Mouse (Mus musculus): ENCODE data around the gene Smyd1. TPM values are rescaled to one million over a fixed set of nuclear protein-coding genes. Genes with fewer than 3 reads are reported as not detected.

Gene Smyd1
- total and polyA plus RNA-seq, 3 experiments = 0.08 to 0.37 (median 0.08) TPM

DNA sequence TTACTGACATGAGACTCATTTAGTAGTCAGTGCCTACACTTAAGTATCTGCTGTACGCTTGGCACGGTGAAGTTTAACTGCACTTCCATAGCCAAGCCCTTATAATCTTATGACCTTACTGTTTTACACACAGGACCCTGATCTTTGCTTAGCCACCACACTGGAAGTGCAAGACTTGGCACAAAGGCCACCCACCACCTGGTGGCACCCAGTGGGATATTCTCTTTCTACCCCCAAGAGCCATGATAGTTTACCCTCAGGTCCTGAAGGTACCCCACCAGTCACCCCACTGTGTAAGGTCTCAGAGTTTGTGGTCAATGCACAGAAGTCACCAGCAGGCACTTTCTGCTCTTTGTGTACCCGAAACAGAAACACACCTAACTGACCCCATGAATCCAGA lies 29.2 kb upstream of the Smyd1 start:
- Histone ChIP-seq H3K9ac (ENCODE audit: insufficient read depth, low read depth) (no peak overlapping the region), H3K9me3 (replicated peaks; ENCODE audit: low read length) (peaks cover 3% of the 10 kb centered on the region), H3K4me1 (ENCODE audit: control insufficient read depth in 1 of 2, insufficient read depth in 2 of 2) (peaks cover 0 to 8% of the 10 kb centered on the region in 2 experiments; a peak in 1 of 4 replicates), H3K27me3 (replicated peaks) (no peaks in the 10 kb centered on the region), H3K36me3 (replicated peaks in 1 of 2; ENCODE audit: control insufficient read depth in 1 of 2, insufficient read depth in 1 of 2, low read length in 1 of 2) (no peaks in the 10 kb centered on the region), H3K79me2 (replicated peaks; ENCODE audit: control insufficient read depth, extremely low read depth, insufficient read depth, poor library complexity, severe bottlenecking) (no peaks in the 10 kb centered on the region), H3K4me2 (ENCODE audit: insufficient read depth, low read depth, poor library complexity, severe bottlenecking) (no peak overlapping the region), H3K27ac (ENCODE audit: insufficient read depth, low read depth) (no peak overlapping the region), H3K4me3 (replicated peaks in 1 of 3; ENCODE audit: low read depth in 2 of 3, low read length in 2 of 3, poor library complexity in 1 of 3) (no peak overlapping the region)
- dilution Hi-C loops (cut with MboI; ENCODE audit: extremely low pct_ligation_motif_present, extremely low pct_unique_long_range_greater_than_20kb, low sequenced_read_pairs) (no loop called here), in situ Hi-C loops (cut with MboI; ENCODE audit: low pct_ligation_motif_present, low pct_unique_long_range_greater_than_20kb, low sequenced_read_pairs) (no loop called here)
- TF ChIP-seq USF1 (IDR thresholded peaks at IDR 0.05; ENCODE audit: low read depth, low read length) (no peak), MYC (IDR thresholded peaks at IDR 0.05; ENCODE audit: low read depth, low read length) (no peak), GABPA (IDR thresholded peaks at IDR 0.05; ENCODE audit: insufficient replicate concordance, low read depth, low read length) (no peak), CTCF (conservative IDR thresholded peaks at IDR 0.05 in 1 of 2, IDR thresholded peaks at IDR 0.05 in 1 of 2; ENCODE audit: low read depth in 2 of 2, low read length in 2 of 2) (peak in 1 of 2 experiments; percentile 26; a peak in 2 of 4 replicates), POLR2A (IDR thresholded peaks at IDR 0.05; ENCODE audit: low read depth, low read length) (no peak), EP300 (IDR thresholded peaks at IDR 0.05; ENCODE audit: low read length) (no peak), MEF2A (IDR thresholded peaks at IDR 0.05; ENCODE audit: borderline replicate concordance, low read depth, low read length) (no peak), JUN (IDR thresholded peaks at IDR 0.05; ENCODE audit: insufficient read depth, low read depth, low read length) (no peak), SMC3 (IDR thresholded peaks at IDR 0.05; ENCODE audit: low read depth, low read length) (peak; percentile 22; the same call in 1 of the 2 replicates), KAT2A (IDR thresholded peaks at IDR 0.05; ENCODE audit: insufficient replicate concordance, low read length) (no peak), SIN3A (IDR thresholded peaks at IDR 0.05; ENCODE audit: low read length) (no peak)
- no peak for DNase-seq (ENCODE audit: extremely low read depth)

GRCm38 (mm10) chr6:71348006-71348405 lies 26.0 kb upstream of the Smyd1 start:
- Histone ChIP-seq H3K4me3 (replicated peaks in 1 of 3; ENCODE audit: low read depth in 2 of 3, low read length in 2 of 3, poor library complexity in 1 of 3) (no peak overlapping the region), H3K4me2 (ENCODE audit: insufficient read depth, low read depth, poor library complexity, severe bottlenecking) (no peak overlapping the region), H3K9me3 (replicated peaks; ENCODE audit: low read length) (peaks cover 3% of the 10 kb centered on the region), H3K27me3 (replicated peaks) (no peaks in the 10 kb centered on the region), H3K27ac (ENCODE audit: insufficient read depth, low read depth) (no peak overlapping the region), H3K36me3 (replicated peaks in 1 of 2; ENCODE audit: control insufficient read depth in 1 of 2, insufficient read depth in 1 of 2, low read length in 1 of 2) (no peaks in the 10 kb centered on the region), H3K4me1 (ENCODE audit: control insufficient read depth in 1 of 2, insufficient read depth in 2 of 2) (peaks cover 0 to 8% of the 10 kb centered on the region in 2 experiments; a peak in 1 of 4 replicates), H3K9ac (ENCODE audit: insufficient read depth, low read depth) (no peak overlapping the region), H3K79me2 (replicated peaks; ENCODE audit: control insufficient read depth, extremely low read depth, insufficient read depth, poor library complexity, severe bottlenecking) (no peaks in the 10 kb centered on the region)
- TF ChIP-seq CTCF (conservative IDR thresholded peaks at IDR 0.05 in 1 of 2, IDR thresholded peaks at IDR 0.05 in 1 of 2; ENCODE audit: low read depth in 2 of 2, low read length in 2 of 2) (0 out of 4 replicates have a peak, but pooled peaks of 1 of the 2 experiments have one; percentile 13), SIN3A (IDR thresholded peaks at IDR 0.05; ENCODE audit: low read length) (no peak)
- no peak for DNase-seq (ENCODE audit: extremely low read depth)
- dilution Hi-C loops (cut with MboI; ENCODE audit: extremely low pct_ligation_motif_present, extremely low pct_unique_long_range_greater_than_20kb, low sequenced_read_pairs) = no loop called here
- in situ Hi-C loops (cut with MboI; ENCODE audit: low pct_ligation_motif_present, low pct_unique_long_range_greater_than_20kb, low sequenced_read_pairs) = no loop called here

- Histone ChIP-seq H3K9ac (ENCODE audit: insufficient read depth, low read depth) (no peak overlapping the region), H3K79me2 (replicated peaks; ENCODE audit: control insufficient read depth, extremely low read depth, insufficient read depth, poor library complexity, severe bottlenecking) (no peaks in the 10 kb centered on the region), H3K4me1 (ENCODE audit: control insufficient read depth in 1 of 2, insufficient read depth in 2 of 2) (no peaks in the 10 kb centered on the region), H3K27me3 (replicated peaks) (no peaks in the 10 kb centered on the region), H3K36me3 (replicated peaks in 1 of 2; ENCODE audit: control insufficient read depth in 1 of 2, insufficient read depth in 1 of 2, low read length in 1 of 2) (no peaks in the 10 kb centered on the region), H3K27ac (ENCODE audit: insufficient read depth, low read depth) (no peak overlapping the region), H3K4me2 (ENCODE audit: insufficient read depth, low read depth, poor library complexity, severe bottlenecking) (no peak overlapping the region; the same call in 1 of the 2 replicates), H3K4me3 (replicated peaks in 1 of 3; ENCODE audit: low read depth in 2 of 3, low read length in 2 of 3, poor library complexity in 1 of 3) (no peak overlapping the region), H3K9me3 (replicated peaks; ENCODE audit: low read length) (no peaks in the 10 kb centered on the region)
- dilution Hi-C loops (cut with MboI; ENCODE audit: extremely low pct_ligation_motif_present, extremely low pct_unique_long_range_greater_than_20kb, low sequenced_read_pairs) (no loop called here), in situ Hi-C loops (cut with MboI; ENCODE audit: low pct_ligation_motif_present, low pct_unique_long_range_greater_than_20kb, low sequenced_read_pairs) (no loop called here)
- DNase-seq (ENCODE audit: extremely low read depth) = no peak
- TF ChIP-seq KAT2A (IDR thresholded peaks at IDR 0.05; ENCODE audit: insufficient replicate concordance, low read length) (no peak), GABPA (IDR thresholded peaks at IDR 0.05; ENCODE audit: insufficient replicate concordance, low read depth, low read length) (no peak), ETS1 (conservative IDR thresholded peaks at IDR 0.05; ENCODE audit: low read depth, low read length) (no peak), ZKSCAN1 (IDR thresholded peaks at IDR 0.05; ENCODE audit: borderline replicate concordance, low read depth, low read length) (no peak), CHD2 (IDR thresholded peaks at IDR 0.05; ENCODE audit: low read length) (no peak), MEF2A (IDR thresholded peaks at IDR 0.05; ENCODE audit: borderline replicate concordance, low read depth, low read length) (no peak), ZMIZ1 (IDR thresholded peaks at IDR 0.05; ENCODE audit: low read depth, low read length) (no peak), USF2 (conservative IDR thresholded peaks at IDR 0.05; ENCODE audit: low read depth, low read length) (no peak), BHLHE40 (IDR thresholded peaks at IDR 0.05; ENCODE audit: low read depth, low read length) (no peak), MAZ (IDR thresholded peaks at IDR 0.05; ENCODE audit: low read depth, low read length) (no peak), JUN (IDR thresholded peaks at IDR 0.05; ENCODE audit: insufficient read depth, low read depth, low read length) (no peak), ZNF384 (IDR thresholded peaks at IDR 0.05; ENCODE audit: low read depth, low read length) (no peak), NELFE (IDR thresholded peaks at IDR 0.05; ENCODE audit: low read depth, low read length) (no peak), EP300 (IDR thresholded peaks at IDR 0.05; ENCODE audit: low read length) (no peak)
Measured at GRCm38 (mm10) chr6:71341179-71341578, 19.1 kb upstream of the Smyd1 start.
